Mouse (Mus musculus): ENCODE data around the gene Casc1.
"Not testable (repeated sequence)": the region's sequence is repeated elsewhere in the genome, so short reads cannot be mapped to it uniquely, and the experiment has no call there.

Casc1 gene

DNA sequence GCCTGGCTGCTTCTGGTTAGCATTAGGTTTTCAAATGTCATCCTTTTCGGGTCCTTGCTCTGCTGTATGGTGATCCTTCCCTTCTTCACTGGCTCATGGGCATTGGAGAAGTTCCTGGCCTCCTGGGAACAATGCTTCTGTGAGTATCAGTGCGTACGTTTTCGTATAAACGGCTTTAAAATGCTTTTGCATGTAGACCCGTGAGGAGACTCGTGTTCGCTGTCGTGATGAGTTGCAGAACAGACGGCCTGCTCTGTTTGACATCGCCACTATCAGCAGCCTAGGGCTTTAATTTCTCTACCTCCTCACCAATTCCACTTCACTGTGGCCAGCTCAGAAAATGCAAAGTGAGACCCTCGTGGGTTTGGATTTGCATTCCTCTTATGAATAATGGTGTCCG is 71.6 kb downstream of the Casc1 start:
- DNase-seq (ENCODE audit: low spot score in 2 of 2) = no peak

DNA sequence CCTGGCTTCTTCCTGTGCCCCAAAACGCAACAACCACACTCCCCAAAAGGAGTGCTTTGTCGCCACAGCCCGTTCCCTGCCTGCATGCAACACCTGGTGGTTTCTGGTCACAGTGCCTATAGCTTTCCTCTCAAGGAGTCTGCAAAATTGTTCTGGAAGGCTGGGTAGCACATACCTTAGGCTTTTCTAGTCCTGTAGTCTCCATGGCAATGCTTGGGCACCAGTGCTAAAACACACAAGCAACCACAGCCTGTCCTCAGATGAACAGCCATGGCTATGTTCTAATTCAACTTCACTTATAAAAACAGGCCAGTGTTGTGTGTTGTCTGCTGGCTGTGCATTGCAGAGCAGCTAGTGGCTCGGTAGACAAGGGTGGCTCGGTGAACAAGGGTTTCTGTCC is 74.0 kb downstream of the Casc1 start:
- DNase-seq (ENCODE audit: low spot score in 2 of 2) = no peak

GRCm38 (mm10) chr6:145135804-145136203 is 75.0 kb downstream of the Casc1 start:
- no peak for DNase-seq (ENCODE audit: low spot score in 2 of 2)

GRCm38 (mm10) chr6:145135295-145135694 is 75.5 kb downstream of the Casc1 start:
- DNase-seq (ENCODE audit: low spot score in 2 of 2) = no peak

GRCm38 (mm10) chr6:145132969-145133368 is 77.8 kb downstream of the Casc1 start:
- not testable (repeated sequence) for DNase-seq (ENCODE audit: low spot score in 2 of 2)

DNA sequence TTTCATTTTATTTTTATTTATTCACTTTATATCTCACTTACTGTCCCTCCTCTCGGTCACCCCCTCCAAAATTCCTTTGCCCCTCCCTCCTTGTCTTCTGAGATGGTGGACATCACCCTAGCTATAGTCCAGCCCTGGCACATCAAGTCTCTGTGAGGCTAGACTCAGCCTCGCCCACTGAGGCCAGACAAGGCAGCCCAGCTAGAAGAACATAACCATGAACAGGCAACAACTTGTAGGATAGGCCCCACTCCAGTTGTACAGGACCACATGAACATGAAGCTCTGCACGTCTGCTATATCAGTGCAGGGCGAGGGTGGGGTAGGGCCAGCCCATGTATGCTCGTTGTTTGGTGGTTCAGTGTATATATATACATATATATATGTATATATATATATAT is 78.8 kb downstream of the Casc1 start:
- DNase-seq (ENCODE audit: low spot score in 2 of 2) = no peak

DNA sequence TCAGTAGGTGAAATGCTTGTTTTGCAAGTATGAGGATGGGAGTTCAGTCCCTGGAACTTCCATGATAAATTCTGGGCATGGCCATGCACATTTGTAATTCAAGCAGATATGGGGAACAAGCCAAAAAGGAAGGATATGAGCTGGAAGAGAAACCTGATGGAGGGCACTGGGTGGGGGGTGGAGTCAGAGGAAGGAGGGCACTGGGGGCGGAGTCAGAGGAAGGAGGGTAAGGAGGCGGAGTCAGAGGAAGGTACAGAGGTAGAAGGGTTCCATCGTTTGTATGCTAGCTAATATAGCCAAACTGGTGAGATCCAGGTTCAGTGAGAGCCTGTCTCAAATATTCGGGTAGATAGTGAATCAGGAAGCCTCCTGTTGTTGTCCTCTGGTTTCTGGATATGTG is 81.2 kb downstream of the Casc1 start:
- peak in 1 of 2 experiments; percentile 44 for DNase-seq (ENCODE audit: low spot score in 2 of 2)

- DNase-seq (ENCODE audit: low spot score in 2 of 2) = no peak
These were observed 83.2 kb downstream of the Casc1 start for GRCm38 (mm10) chr6:145127652-145128051.

GRCm38 (mm10) chr6:145125591-145126113 is 85.2 kb downstream of the Casc1 start:
- DNase-seq (ENCODE audit: low spot score in 2 of 2) = no peak

Measured in spleen, postnatal 10 days (tissue).